Mouse (Mus musculus) heart, postnatal 25 days (tissue): Measurements from ENCODE around the gene Ano10. TPM values are rescaled to one million over a fixed set of nuclear protein-coding genes. Genes with fewer than 3 reads are reported as not detected.

Experiments used
- DNase-seq: peaks from one replicate; pipeline ENCODE4 v3.0.0; 2022; ENCODE audit warnings: low spot score
- intact Hi-C: fragments of 180-260 bp; cut with DNase I; formaldehyde crosslinking; loops from one replicate; pipeline ENCODE4 v1.15.1; 2025
- microRNA-seq: library from miRNA; unstranded; fragments of <30 nt; microRNA quantifications from one replicate; pipeline ENCODE4 v1.2.0, GENCODE M21; 2022
- total RNA-seq, 2 experiments: library from RNA; stranded (reverse); gene quantifications; 2 replicates each; pipeline ENCODE4 v1.2.3; 2021

Ano10 gene
- total RNA-seq, 2 experiments from 2014 or later = 115 to 118 TPM

GRCm38 (mm10) chr9:122143219-122143618 is 151.0 kb downstream of the Ano10 start:
- intact Hi-C loops = no loop called here
- DNase-seq = no peak

DNA sequence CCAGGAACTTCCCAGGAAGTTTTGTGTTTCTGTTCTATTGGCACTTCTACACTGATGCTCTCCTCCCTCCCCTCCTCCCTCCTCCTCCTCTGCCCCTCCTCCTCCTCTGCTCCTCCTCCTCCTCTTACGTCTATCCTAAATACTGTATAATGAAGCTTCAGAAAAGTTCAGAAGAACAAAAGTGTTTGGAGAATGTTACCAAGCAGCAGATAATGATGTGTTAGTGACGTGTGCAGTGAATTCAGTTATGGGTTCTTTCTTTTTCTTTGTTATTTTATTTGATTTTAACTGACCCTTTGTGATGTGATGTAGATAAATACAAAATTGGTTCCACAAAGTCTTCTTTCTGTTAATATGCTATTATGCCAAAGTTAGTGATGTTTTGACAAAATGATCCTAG is 155.0 kb downstream of the Ano10 start:
- no peak for DNase-seq
- intact Hi-C loops = loop anchor here (2.0 kb wide), 1 partner anchor 14 kb away; no protein-coding TSS in a partner anchor

DNA sequence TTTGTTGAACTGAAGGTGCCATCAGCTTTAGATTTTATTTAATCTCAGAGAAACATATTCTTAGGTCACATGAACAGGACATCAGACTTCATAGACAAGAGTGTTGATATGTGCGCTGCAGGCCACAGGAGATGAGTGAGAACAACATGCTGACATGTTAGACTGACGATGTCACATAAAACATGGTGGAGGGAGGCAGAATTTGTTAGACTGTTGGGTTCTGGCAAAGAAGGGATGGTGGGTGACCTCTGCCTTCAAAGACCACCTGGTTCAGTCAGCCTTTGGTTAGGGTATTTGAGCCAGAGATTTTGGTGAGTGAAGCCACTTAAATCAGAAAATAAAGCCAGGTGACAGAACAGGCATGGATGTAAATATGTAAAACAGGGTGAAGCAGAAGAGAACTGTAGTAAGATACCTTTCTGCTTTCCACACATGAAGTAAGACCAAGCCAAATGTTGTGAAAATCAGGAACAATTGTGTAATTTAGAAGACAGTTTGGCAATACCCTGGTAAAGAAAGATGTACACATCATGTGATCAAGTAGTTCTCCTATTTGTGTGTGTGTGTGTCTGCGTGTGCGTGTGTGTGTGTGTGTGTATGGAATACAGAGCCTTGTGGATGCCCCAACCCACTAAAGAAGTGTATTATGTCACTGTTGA is 155.7 kb downstream of the Ano10 start:
- DNase-seq = no peak
- intact Hi-C loops = loop anchor here (2.0 kb wide), 1 partner anchor 14 kb away; no protein-coding TSS in a partner anchor

- intact Hi-C loops = loop anchor here (2.0 kb wide), 1 partner anchor 13 kb away; no protein-coding TSS in a partner anchor
- DNase-seq = no peak
These were observed 156.3 kb downstream of the Ano10 start for GRCm38 (mm10) chr9:122137960-122138359.

- intact Hi-C loops = no loop called here
- no peak for DNase-seq
These were observed 158.4 kb downstream of the Ano10 start for GRCm38 (mm10) chr9:122135885-122136170.

GRCm38 (mm10) chr9:122135095-122135884 is 158.9 kb downstream of the Ano10 start:
- DNase-seq = no peak
- intact Hi-C loops = no loop called here

- DNase-seq = no peak
- intact Hi-C loops = no loop called here
These were observed 162.1 kb downstream of the Ano10 start for GRCm38 (mm10) chr9:122132145-122132544.

DNA sequence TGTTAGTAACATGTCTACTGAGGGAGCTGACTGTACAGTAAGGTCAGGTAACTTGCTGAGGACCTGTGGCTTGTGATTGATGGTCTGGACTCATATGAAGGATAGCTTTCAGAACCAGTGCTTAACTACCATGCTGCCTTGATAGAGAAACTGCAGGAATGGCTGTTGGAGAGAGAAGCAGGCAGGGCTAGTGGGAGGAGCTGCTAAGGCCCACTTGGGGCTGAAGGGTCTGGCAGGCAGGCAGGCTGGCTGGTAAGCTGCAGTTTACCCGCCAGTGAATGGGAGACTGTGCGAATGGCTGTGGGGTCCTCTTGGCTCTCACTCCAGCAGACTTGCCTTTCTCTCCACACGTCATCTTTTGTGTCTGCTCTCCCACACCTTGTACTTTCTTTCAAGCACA is 163.6 kb downstream of the Ano10 start:
- intact Hi-C loops = no loop called here
- no peak for DNase-seq

- DNase-seq = no peak
- intact Hi-C loops = no loop called here
These were observed 165.5 kb downstream of the Ano10 start for GRCm38 (mm10) chr9:122128686-122129085.

- intact Hi-C loops = no loop called here
These were observed 166.9 kb downstream of the Ano10 start for GRCm38 (mm10) chr9:122127271-122127785.

GRCm38 (mm10) chr9:122126790-122127189 is 167.4 kb downstream of the Ano10 start:
- DNase-seq = no peak
- intact Hi-C loops = no loop called here

More at GRCm38 (mm10) chr9:122127271-122127785, 166.9 kb downstream of the Ano10 start:
- no peak for DNase-seq

Small RNAs within 50 kb of the gene (microRNA-seq; reads per million reads assigned to microRNA genes)
- gene Mir8106 = not detected

Other genes with a start within 250 kb of the Ano10 start
- gene Snrk, start 177.2 kb downstream of the Ano10 start, total RNA-seq = 100 to 1,000 TPM; 127 to 163 TPM
- gene Abhd5, start 57.2 kb upstream of the Ano10 start, total RNA-seq = 10 to 100 TPM; 62.2 to 64.2 TPM